Mouse (Mus musculus) heart, postnatal 4 days (tissue): ENCODE measurements around the gene Polr2g. TPM values are rescaled to one million over a fixed set of nuclear protein-coding genes. Genes with fewer than 3 reads are reported as not detected.
"Not testable (repeated sequence)": the region's sequence is repeated elsewhere in the genome, so short reads cannot be mapped to it uniquely, and the experiment has no call there.

Experiments
- DNase-seq: peaks from one replicate; pipeline ENCODE4 v3.0.0; 2021
- total RNA-seq, 2 experiments: library from RNA; stranded (reverse); gene quantifications; 2 replicates each; pipeline ENCODE4 v1.2.3; 2021

The Polr2g gene
- 10 to 100 TPM; 71.2 to 80.6 TPM for total RNA-seq

DNA sequence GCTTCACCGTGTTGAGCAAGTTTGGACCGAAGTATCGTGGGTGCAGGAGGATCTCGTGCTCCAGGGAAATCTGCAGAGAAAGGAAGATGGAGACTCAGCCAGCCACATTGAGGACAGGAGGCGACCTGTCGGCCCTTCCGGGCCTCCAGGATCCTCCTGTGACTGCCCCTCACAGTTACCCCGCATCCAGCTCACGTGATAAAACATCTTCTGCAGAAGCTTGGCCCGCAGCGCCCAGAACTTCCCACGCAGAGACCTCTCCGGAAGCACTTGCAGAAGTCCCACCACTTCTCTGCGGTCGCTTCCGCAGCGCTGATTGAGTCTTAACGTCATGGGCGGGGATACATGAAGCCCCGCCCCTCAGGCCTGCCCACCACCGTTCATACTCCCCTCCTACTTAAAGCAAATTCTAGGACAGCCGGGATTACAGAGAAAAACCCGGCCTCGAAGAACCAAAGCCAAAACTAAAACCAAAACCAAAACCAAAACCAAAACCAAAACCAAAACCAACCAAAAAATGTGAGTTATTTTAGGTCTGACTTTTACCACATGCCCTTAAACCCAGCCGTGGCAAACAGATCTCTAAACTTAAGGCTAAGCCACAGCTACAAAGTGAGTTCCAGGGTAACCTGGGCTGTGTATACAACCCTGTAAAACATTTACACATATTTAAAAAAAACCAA lies at the start of gene Polr2g:
Gene Polr2g, minus strand, starts transcription at position 314 of the 683 bp plus-strand sequence.
- peak; percentile 92 for DNase-seq

GRCm38 (mm10) chr19:8844371-8845129 lies 46.2 kb upstream of the Polr2g start:
- peak; percentile 87 for DNase-seq

- DNase-seq: no peak
Observed at GRCm38 (mm10) chr19:8842961-8843360, 44.6 kb upstream of the Polr2g start.

DNA sequence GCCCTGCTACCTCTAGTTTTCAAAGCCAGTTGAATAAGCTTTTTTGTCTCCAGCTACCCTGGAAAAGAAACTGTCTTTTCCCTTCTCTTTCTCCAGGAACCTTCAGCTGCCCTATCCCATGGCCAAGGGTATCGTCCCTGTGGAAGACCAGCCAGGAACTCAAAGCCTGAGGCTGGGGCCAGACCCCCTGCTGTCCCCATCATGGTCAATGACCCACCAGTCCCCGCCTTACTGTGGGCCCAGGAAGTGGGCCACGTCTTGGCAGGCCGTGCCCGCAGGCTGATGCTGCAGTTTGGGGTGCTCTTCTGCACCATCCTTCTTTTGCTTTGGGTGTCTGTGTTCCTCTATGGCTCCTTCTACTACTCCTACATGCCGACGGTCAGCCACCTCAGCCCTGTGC lies 42.6 kb upstream of the Polr2g start:
- DNase-seq: no peak

GRCm38 (mm10) chr19:8839908-8840791 lies 41.8 kb upstream of the Polr2g start:
- peak; percentile 78 for DNase-seq

DNA sequence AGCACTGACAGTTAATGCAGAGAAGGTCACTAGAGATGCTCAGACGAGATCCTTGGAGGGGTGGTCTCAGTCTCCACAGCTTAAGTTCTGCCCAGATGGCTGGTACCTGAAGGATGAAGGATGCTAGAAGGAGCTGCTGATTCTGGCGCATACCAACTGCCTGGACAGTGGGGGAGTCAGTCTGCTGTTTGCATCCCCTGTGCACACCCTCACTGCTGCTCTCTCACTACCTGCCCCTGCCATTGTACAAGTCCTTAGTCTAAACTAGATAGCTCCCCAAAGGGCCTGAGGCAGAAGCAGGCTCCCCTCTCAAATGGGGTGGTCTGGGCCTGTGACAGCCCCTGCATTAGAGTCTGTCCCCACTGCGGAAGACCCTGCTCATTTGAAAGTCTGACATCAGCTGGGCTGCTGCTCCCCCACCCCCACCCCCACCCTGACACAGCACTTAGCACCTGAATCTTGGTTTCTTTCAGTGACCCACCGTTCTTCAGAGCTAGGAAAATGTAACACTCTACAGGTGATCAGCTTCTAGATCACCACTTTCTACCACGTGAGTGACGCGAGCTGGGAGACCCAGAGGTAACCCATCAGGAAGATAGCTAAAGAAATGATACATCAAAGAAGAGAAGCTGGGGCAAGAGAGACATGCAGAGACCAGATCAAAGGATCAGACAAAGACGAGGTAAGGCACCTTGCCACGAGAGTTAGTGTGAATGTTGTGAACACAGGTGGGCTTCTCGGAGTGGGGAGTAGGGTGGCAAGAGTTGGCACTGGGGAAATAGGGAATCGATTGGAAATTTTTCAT lies 40.9 kb upstream of the Polr2g start, which contains the start of gene Gng3:
Gene Gng3, minus strand, starts transcription at position 92 of the 805 bp plus-strand sequence.
- DNase-seq: no peak

DNA sequence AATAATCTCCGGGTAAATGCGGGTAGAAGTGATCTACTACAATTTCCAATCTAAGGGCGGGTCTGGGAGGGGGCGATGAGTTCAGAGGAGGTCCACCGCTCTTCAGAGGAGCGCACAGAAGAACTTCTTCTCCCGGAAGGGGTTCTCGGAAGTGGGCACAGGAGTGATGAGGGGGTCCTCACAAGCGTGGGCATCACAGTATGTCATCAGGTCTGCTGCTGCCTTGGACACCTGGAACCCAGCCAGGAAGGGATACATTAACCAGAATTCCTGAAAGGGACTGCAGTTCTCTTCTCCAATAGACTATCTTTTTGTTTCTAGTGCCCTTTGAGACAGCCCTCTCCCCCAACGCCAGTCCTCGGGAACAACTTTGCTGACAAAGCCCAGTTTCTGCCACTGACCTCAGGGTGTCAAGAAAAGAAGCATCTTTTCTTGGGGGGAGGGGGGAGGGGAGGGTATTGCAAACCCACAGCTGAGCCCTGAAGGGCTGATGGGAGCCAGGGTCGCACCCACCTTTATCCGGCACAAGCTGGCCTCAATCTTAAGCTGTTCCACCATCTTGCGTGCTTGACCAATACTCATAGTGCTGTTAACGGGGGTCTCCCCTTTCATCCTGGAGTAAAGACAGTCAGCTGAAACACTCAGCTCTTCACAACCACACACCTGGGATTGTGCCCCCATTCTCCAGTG lies 39.8 kb upstream of the Polr2g start:
- DNase-seq: peak; percentile 55

DNA sequence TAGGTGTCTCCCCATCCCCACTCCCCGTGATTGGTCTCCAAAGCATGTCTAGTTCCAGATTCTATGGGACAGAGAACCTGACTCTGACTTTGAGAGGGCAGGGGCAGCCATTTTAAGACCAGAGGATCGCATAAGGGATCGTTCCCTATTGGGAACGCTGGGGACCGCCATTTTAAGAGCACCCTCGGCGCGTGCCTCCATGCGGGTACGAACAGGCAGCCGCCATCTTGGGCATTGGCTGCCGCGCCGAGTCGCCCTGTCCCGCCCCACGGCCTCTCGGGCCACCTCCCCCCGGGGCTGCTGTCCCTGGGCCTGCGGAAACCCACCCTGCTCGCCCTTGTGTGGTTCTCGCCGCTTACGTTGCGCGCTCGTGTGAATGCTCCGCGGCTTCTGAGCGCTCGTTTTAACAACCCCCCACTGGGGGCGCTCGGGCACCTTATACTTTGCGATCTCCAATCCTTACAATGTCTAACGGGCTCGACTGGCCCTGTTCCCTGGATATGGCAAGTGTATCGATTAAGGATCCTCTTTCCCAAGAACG lies 38.9 kb upstream of the Polr2g start, which contains the start of gene Bscl2:
Gene Bscl2, plus strand, starts transcription at position 217 of the 541 bp plus-strand sequence.
- DNase-seq: peak; percentile 87

- DNase-seq: not testable (repeated sequence)
Observed at GRCm38 (mm10) chr19:8836327-8836726, 38.0 kb upstream of the Polr2g start.

GRCm38 (mm10) chr19:8832971-8833370 lies 34.6 kb upstream of the Polr2g start:
- no peak for DNase-seq

GRCm38 (mm10) chr19:8831262-8831661 lies 32.9 kb upstream of the Polr2g start:
- no peak for DNase-seq

DNA sequence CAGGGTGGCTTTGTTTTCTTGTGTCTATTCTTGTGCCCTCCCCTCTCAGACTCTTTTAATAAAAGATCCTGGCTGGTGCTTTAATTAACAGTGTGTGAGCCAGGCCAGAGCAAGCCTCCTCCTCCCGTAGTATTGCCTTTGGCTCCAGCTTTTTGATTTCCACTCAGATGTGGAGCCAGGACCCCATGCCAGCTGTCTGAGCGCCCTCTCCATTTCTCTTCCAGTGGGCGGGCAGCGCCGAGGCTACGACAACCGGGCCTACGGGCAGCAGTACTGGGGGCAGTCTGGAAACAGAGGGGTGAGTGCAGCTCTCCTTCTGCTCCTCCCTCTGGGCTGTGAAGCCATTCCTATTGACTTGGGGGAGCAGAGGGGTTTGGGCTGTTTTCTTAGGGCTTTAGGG lies 32.3 kb upstream of the Polr2g start:
- DNase-seq: no peak

- no peak for DNase-seq
Observed at GRCm38 (mm10) chr19:8829660-8830059, 31.3 kb upstream of the Polr2g start, which contains the start of gene AC129217.1. Gene AC129217.1 (plus strand): TSS chr19:8829773.

- no peak for DNase-seq
Observed at GRCm38 (mm10) chr19:8822696-8823095, 24.3 kb upstream of the Polr2g start.

- DNase-seq: no peak
Observed at GRCm38 (mm10) chr19:8821146-8821545, 22.8 kb upstream of the Polr2g start.

DNA sequence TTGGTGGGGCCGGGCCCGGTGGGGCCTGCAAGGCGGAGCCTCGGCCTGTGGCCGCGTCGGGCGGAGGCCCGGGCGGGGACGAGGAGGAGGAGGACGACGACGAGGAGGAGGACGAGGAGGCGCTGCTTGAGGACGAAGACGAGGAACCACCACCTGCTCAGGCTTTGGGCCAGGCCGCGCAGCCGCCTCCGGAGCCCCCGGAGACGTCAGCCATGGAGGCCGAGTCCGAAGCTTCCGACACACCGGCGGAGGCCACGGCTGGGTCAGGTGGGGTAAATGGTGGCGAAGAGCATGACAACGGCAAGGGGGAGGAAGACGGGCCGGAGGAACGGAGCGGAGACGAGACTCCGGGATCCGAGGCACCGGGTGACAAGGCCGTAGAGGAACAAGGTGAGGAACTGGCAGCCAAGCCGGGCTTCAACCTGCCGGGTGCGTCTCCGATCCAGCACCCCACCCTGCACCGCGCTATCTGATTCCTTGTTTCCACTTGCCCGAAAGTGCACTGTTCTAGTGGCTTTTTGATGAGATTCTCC lies 22.1 kb upstream of the Polr2g start:
- no peak for DNase-seq

GRCm38 (mm10) chr19:8819596-8820423 lies 21.4 kb upstream of the Polr2g start, which contains the start of gene Hnrnpul2:
Gene Hnrnpul2 (plus strand): TSS chr19:8820010.
- peak; percentile 98 for DNase-seq

DNA sequence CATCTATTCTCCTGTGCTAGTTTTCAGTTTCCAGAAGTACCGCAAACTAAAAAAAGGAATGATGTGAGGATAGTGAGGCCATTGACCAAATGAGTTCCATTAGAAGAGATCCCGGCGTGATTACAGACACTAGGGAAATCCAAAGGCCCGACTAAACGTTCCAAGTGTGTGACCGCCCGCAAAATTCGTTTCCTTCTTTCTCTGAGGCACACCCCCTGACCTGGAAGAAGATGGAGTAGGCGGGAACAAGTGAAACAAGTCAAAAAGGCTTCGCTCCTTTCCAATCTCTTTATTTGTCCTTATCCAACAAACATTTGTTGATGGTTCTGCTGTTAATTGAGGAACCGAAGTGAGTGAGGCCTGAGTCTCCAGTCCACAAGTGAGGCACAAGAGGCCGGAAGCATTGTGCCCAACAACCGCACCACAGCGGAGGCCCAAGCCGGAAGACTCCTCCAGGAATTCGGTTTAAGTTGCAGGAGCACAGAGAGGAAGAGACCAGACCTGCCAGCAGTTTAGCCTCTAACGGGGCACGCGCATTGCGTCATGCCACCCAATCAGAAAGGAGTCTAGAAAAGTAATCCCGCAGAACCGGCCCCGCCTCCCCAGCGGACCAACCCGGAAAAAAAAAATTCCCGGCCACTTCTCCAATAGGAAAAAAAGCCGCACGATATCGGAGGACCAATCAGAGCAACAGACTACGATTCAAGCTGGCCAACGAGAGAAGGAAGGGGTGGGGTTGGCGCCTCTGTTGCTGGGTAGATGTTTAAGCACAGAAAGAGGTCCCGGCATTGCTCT lies 20.6 kb upstream of the Polr2g start, which contains the start of gene Ttc9c:
Gene Ttc9c, minus strand, starts transcription at position 533 of the 795 bp plus-strand sequence.
- DNase-seq: peak; percentile 96
